11 mouse cellular contexts compared by ENCODE assay signal in genomic region chr1:97872493-97872892, GRCm38 (mm10).
DNase-seq lines count a peak whose midpoint lies in the region; ATAC-seq and TF ChIP-seq lines count a peak whose summit lies in the region.
"Had no signal": no experiment of that assay in that cellular context is flagged by ENCODE, and none has a peak within 500 bp of the region (broad histone marks: within the 10 kb centered on the region; RNA-seq: fewer than 3 reads in every experiment).

No protein-coding gene starts in this region.

- no peaks in the 10 kb centered on the region for H3K36me3 ChIP-seq in embryonic facial prominence, embryonic 14.5 days (ENCODE audit: control insufficient read depth, insufficient read depth, low read length)
- no peaks in the 10 kb centered on the region for H3K36me3 ChIP-seq in embryonic facial prominence, embryonic 10.5 days (replicated peaks)
- no peaks in the 10 kb centered on the region for H3K36me3 ChIP-seq in midbrain, embryonic 14.5 days (ENCODE audit: control insufficient read depth, insufficient read depth, low read length)

- peak; percentile 76 for TF ChIP-seq CTCF in layer of hippocampus, adult 2 months (conservative IDR thresholded peaks at IDR 0.05)

- DNase-seq in embryonic facial prominence, embryonic 14.5 days (ENCODE audit: low spot score): peak; percentile 17
- DNase-seq in embryonic facial prominence, embryonic 10.5 days (ENCODE audit: low spot score): no peak
- DNase-seq in layer of hippocampus, adult 2 months (ENCODE audit: low spot score in 2 of 2): peak in 1 of 2 experiments; percentile 29
- DNase-seq in layer of hippocampus, adult 9-10 months (ENCODE audit: low spot score): no peak
- peak; percentile 4 for DNase-seq in kidney, adult 11 months
- peak; percentile 54 for DNase-seq in midbrain, embryonic 14.5 days
- no peak for DNase-seq in spleen, adult 12 weeks (ENCODE audit: low spot score)
- DNase-seq in T-cell, adult 2 months (ENCODE audit: low spot score): no peak
- DNase-seq: cerebellum, adult 9-11 months had no signal

- no peak overlapping the region for H3K4me2 ChIP-seq in embryonic facial prominence, embryonic 14.5 days (ENCODE audit: low read depth, low read length)
- no peak overlapping the region for H3K4me2 ChIP-seq in midbrain, embryonic 14.5 days (ENCODE audit: low read length)

- H3K4me1 ChIP-seq in embryonic facial prominence, embryonic 14.5 days (ENCODE audit: control insufficient read depth, insufficient read depth, low read length): no peaks in the 10 kb centered on the region
- H3K4me1 ChIP-seq in embryonic facial prominence, embryonic 10.5 days: no peaks in the 10 kb centered on the region
- no peaks in the 10 kb centered on the region for H3K4me1 ChIP-seq in midbrain, embryonic 14.5 days (ENCODE audit: control insufficient read depth, insufficient read depth, low read length)

- H3K4me3 ChIP-seq in embryonic facial prominence, embryonic 14.5 days (ENCODE audit: low read depth, low read length): no peak overlapping the region
- no peak overlapping the region for H3K4me3 ChIP-seq in embryonic facial prominence, embryonic 10.5 days
- H3K4me3 ChIP-seq in layer of hippocampus, adult 2 months: no peak overlapping the region
- no peak overlapping the region for H3K4me3 ChIP-seq in midbrain, embryonic 14.5 days (replicated peaks; ENCODE audit: low read depth, low read length)
- H3K4me3 ChIP-seq: erythroblast, embryonic 14.5 days had no signal

- no peak overlapping the region for H3K9ac ChIP-seq in embryonic facial prominence, embryonic 14.5 days (ENCODE audit: low read depth, low read length)
- no peak overlapping the region for H3K9ac ChIP-seq in midbrain, embryonic 14.5 days (replicated peaks; ENCODE audit: low read length)

- H3K9me3 ChIP-seq in embryonic facial prominence, embryonic 14.5 days (ENCODE audit: control insufficient read depth, low read length): no peaks in the 10 kb centered on the region
- H3K9me3 ChIP-seq in embryonic facial prominence, embryonic 10.5 days: no peaks in the 10 kb centered on the region
- no peaks in the 10 kb centered on the region for H3K9me3 ChIP-seq in midbrain, embryonic 14.5 days (ENCODE audit: control insufficient read depth, low read length)

- no peak for ATAC-seq in embryonic facial prominence, embryonic 14.5 days (ENCODE audit: low read depth)
- ATAC-seq in midbrain, embryonic 14.5 days (ENCODE audit: low FRiP score, low TSS enrichment): no peak
- ATAC-seq: activated CD4-positive, CD25-positive, alpha-beta regulatory T cell, adult 4 months had no signal

- no peaks in the 10 kb centered on the region for H3K27me3 ChIP-seq in embryonic facial prominence, embryonic 14.5 days (replicated peaks; ENCODE audit: control insufficient read depth, insufficient read depth, low read length)
- H3K27me3 ChIP-seq in embryonic facial prominence, embryonic 10.5 days (replicated peaks; ENCODE audit: low read depth, poor library complexity, severe bottlenecking): no peaks in the 10 kb centered on the region
- no peaks in the 10 kb centered on the region for H3K27me3 ChIP-seq in midbrain, embryonic 14.5 days (ENCODE audit: control insufficient read depth, insufficient read depth, low read length)

- WGBS in embryonic facial prominence, embryonic 14.5 days: 54% methylated on average over 5 of the region's 5 CpGs
- WGBS in embryonic facial prominence, embryonic 10.5 days: 65% methylated on average over 5 of the region's 5 CpGs
- WGBS in midbrain, embryonic 14.5 days: 48% methylated on average over 5 of the region's 5 CpGs

- no peak overlapping the region for H3K27ac ChIP-seq in embryonic facial prominence, embryonic 14.5 days (replicated peaks; ENCODE audit: low read depth, low read length)
- H3K27ac ChIP-seq in embryonic facial prominence, embryonic 10.5 days (replicated peaks): no peak overlapping the region
- peak overlapping the region; percentile 51; the same call in 1 of the 2 replicates for H3K27ac ChIP-seq in layer of hippocampus, adult 2 months
- H3K27ac ChIP-seq in midbrain, embryonic 14.5 days (replicated peaks; ENCODE audit: low read depth, low read length): no peak overlapping the region

Comparison
In these comparisons a context has a peak if more than half of its experiments do, and no peak if none do; other contexts are left out.
1. DNase-seq: peak in embryonic facial prominence, embryonic 14.5 days (single experiment), kidney, adult 11 months (single experiment) and midbrain, embryonic 14.5 days (single experiment); none in embryonic facial prominence, embryonic 10.5 days (single experiment), layer of hippocampus, adult 9-10 months (single experiment), spleen, adult 12 weeks (single experiment) and T-cell, adult 2 months (single experiment).